Mouse (Mus musculus) cortical plate, adult 2 months (tissue): Measurements from ENCODE around the gene Hspd1. TPM values are rescaled to one million over a fixed set of nuclear protein-coding genes. Genes with fewer than 3 reads are reported as not detected.

ENCODE experiments used
- H3K27ac ChIP-seq: fragments of 200-500 bp; 2 replicates; pipeline ENCODE4 v1.5.1; 2012; ENCODE audit warnings: low read length, control low read depth, inconsistent platforms; ENCODE audit not compliant: insufficient read depth
- H3K4me1 ChIP-seq: fragments of 200-500 bp; 2 replicates; pipeline ENCODE4 v1.6.1; 2011; ENCODE audit warnings: low read length; ENCODE audit not compliant: control insufficient read depth, insufficient read depth
- H3K4me3 ChIP-seq: fragments of 200-500 bp; 2 replicates; pipeline ENCODE4 v1.5.1; 2011; ENCODE audit warnings: mild to moderate bottlenecking, low read length, control low read depth; ENCODE audit not compliant: insufficient read depth
- CTCF ChIP-seq: fragments of 200-500 bp; IDR thresholded peaks from 2 replicates; pipeline ENCODE4 v1.5.1; 2011; ENCODE audit warnings: mild to moderate bottlenecking, control low read depth, low read length; ENCODE audit not compliant: insufficient read depth; ENCODE audit errors: extremely low read depth
- POLR2A ChIP-seq: fragments of 200-500 bp; IDR thresholded peaks from 2 replicates; pipeline ENCODE4 v1.6.1; 2011; ENCODE audit warnings: mild to moderate bottlenecking, low read length, control low read depth; ENCODE audit not compliant: insufficient read depth; ENCODE audit errors: extremely low read depth
- polyA plus RNA-seq: library from polyadenylated mRNA; depleted of rRNA; stranded (reverse); fragments of >200 nt; gene quantifications from 2 replicates; pipeline ENCODE4 v1.2.3, GENCODE M21; 2012; rRNA removed

The Hspd1 gene
- polyA plus RNA-seq, 1 experiment, result 98.4 TPM

- Histone ChIP-seq H3K4me1 (no peaks in the 10 kb centered on the region), H3K27ac (no peak overlapping the region), H3K4me3 (no peak overlapping the region)
- no peak for TF ChIP-seq POLR2A
- TF ChIP-seq CTCF, result no peak
These were observed 45.8 kb downstream of the Hspd1 start for GRCm38 (mm10) chr1:55042246-55042645.

GRCm38 (mm10) chr1:55041691-55042090 lies 46.4 kb downstream of the Hspd1 start:
- Histone ChIP-seq H3K27ac (no peak overlapping the region), H3K4me3 (no peak overlapping the region), H3K4me1 (no peaks in the 10 kb centered on the region)
- TF ChIP-seq CTCF, result no peak
- no peak for TF ChIP-seq POLR2A

- TF ChIP-seq CTCF (no peak), POLR2A (no peak)
- no peaks in the 10 kb centered on the region for H3K4me1 ChIP-seq
- H3K27ac ChIP-seq, result no peak overlapping the region
These were observed 48.1 kb downstream of the Hspd1 start for GRCm38 (mm10) chr1:55039944-55040343.

GRCm38 (mm10) chr1:55031026-55031779 lies 56.8 kb downstream of the Hspd1 start:
- Histone ChIP-seq H3K4me3 (no peak overlapping the region), H3K4me1 (no peaks in the 10 kb centered on the region), H3K27ac (no peak overlapping the region)
- no peak for TF ChIP-seq CTCF
- TF ChIP-seq POLR2A, result no peak

More at GRCm38 (mm10) chr1:55039944-55040343, 48.1 kb downstream of the Hspd1 start:
- no peak overlapping the region for H3K4me3 ChIP-seq

- Histone ChIP-seq H3K27ac (no peak overlapping the region), H3K4me3 (no peak overlapping the region), H3K4me1 (no peaks in the 10 kb centered on the region)
- TF ChIP-seq POLR2A (no peak), CTCF (no peak)
These were observed 58.6 kb downstream of the Hspd1 start for GRCm38 (mm10) chr1:55029446-55029845.

- no peak overlapping the region for H3K27ac ChIP-seq
- H3K4me3 ChIP-seq, result no peak overlapping the region
- H3K4me1 ChIP-seq, result no peaks in the 10 kb centered on the region
- TF ChIP-seq POLR2A, result no peak
- no peak for TF ChIP-seq CTCF
These were observed 59.4 kb downstream of the Hspd1 start for GRCm38 (mm10) chr1:55028512-55029249.

- TF ChIP-seq POLR2A (no peak), CTCF (no peak)
- Histone ChIP-seq H3K4me3 (no peak overlapping the region; the same call in 1 of the 2 replicates), H3K4me1 (no peaks in the 10 kb centered on the region), H3K27ac (no peak overlapping the region)
These were observed 60.1 kb downstream of the Hspd1 start for GRCm38 (mm10) chr1:55027966-55028365.

Other genes with a start within 250 kb of the Hspd1 start
- gene Ankrd44, start 161.9 kb downstream of the Hspd1 start, polyA plus RNA-seq, result 16.5 and 18.3 TPM in 2 replicates
- 172 and 177 TPM in 2 replicates for gene Sf3b1, start 60.8 kb downstream of the Hspd1 start, polyA plus RNA-seq
- gene Coq10b, start 35.5 kb downstream of the Hspd1 start, polyA plus RNA-seq, result 29.1 and 34.7 TPM in 2 replicates
- 141 and 142 TPM in 2 replicates for gene Hspe1, start 111 bp downstream of the Hspd1 start, polyA plus RNA-seq
- 39.2 and 39.8 TPM in 2 replicates for gene Mob4, start 43.0 kb upstream of the Hspd1 start, polyA plus RNA-seq
- 20.8 TPM in 2 replicates for gene Rftn2, start 138.5 kb upstream of the Hspd1 start, polyA plus RNA-seq
- gene Mars2, start 148.9 kb upstream of the Hspd1 start, polyA plus RNA-seq, result 4.1 TPM in 2 replicates